Mouse (Mus musculus) spleen, adult 18-20 months (tissue): ENCODE measurements at regions not wholly inside any gene's neighbourhood (a gene's known extent, or its start where the extent isn't known, plus 50 kb on each side); places are given as distances from the start of the nearest gene placed in this dataset.
A peak's percentile ranks its signal among the peaks of the same experiment; 100 is the strongest.

Source experiments
- DNase-seq, 2 experiments: peaks; one replicate each; pipeline ENCODE4 v3.0.0; 2022; ENCODE audit warnings: mixed read lengths in 2 of 2

DNA sequence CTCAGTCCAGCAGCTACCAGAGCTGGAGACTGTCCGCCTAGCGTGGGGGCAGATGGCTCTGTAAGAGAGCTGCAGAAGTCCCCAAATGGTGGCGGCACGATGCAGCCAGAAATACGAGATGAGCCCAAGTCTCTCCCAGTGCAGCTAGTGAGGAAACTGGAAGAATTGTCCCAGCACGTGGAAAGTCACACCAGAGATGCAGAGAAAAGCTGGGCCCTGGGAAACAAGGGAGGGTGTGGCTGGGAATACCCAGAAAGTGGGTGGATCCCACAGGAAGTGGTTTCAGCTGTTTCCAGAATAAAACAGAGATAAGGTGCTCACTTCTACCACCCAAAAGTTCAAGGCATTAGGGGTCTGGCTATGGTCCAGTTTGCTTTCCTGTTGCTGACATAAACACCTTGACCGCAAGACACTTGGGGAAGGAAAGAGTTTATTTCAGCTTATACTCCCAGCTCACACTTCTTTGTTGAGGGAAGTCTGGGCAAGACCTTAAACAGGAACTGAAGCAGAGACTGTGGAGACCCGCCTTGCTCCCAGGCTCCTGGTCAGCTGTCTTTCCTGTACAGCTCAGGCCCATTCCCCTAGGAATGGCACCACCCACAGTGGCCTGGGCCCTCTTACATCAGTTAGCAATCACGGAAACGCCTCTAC lies 184.5 kb upstream of the Jmjd1c start:
- DNase-seq: no peak

GRCm38 (mm10) chr10:66912440-66912839 lies 183.5 kb upstream of the Jmjd1c start:
- DNase-seq: no peak

DNA sequence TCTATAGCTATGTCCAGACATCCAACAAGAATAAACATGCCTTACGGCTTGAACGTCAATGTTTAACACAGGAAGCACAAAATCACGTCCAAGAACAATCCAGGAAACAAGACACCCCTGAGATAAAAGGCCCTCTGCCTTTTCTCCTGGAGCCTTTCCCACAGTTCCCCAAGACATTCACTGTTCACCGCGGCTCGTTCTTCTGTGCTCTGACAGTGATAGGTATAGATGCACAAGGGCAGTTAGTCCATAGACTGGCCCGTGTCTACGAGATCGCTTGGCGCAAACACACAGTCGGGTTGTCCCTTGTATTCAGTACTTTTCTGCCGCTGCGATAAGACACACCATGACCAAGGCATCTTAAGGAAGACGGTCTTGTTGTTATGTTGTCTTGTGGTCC lies 182.7 kb upstream of the Jmjd1c start:
- DNase-seq: no peak

DNA sequence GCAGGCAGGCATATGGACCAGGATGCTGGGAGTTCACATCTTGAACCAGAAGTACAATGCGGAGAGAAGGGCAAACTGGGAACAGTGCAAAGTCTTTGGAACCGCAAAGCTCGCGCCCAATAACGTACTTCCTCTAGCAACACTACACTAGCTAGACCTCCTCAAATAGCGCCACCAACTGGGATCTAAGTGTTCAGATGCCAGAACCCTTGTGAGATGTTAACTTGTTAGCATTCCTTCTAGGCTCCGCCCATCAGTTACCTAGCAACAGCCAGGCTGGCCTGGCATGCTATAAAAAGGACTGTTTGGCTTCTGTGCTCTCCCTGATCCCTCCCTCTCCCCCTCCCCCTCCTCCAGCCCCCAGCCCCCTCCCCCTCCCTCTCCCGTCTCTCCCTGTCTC lies 182.3 kb upstream of the Jmjd1c start:
- DNase-seq: no peak

DNA sequence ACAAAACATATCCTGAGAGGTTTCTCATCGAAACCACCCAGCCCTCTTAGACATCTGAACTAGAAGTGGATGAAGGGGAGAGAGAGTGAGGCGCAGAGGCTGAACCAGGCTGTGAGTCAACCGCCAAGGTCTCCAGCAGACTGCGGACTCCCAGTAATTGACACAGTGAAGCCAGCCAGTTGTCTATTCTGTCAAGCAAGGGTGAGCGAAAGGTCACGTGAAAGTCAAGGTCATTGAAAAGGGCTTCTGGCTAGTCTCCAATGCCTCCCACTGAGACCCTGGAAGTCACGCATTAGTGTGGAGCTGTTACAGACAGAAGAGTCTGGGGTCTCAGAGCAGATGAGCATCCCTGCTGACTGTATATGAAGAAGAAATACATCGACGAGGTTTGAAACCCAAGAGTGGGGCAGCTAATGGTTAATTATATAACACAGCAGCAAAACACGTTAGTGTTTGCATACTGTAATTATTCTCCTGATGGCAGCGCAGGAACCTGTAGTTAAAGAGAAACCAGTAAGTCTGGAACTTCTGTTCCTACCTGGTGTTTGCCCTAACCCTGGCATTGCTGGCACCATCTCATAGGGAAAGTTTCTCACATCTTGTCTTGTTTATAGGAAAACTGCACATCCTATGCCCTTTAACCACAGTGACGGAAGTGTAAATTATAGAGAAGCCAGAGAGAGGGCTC lies 181.5 kb upstream of the Jmjd1c start:
- no peak for DNase-seq

DNA sequence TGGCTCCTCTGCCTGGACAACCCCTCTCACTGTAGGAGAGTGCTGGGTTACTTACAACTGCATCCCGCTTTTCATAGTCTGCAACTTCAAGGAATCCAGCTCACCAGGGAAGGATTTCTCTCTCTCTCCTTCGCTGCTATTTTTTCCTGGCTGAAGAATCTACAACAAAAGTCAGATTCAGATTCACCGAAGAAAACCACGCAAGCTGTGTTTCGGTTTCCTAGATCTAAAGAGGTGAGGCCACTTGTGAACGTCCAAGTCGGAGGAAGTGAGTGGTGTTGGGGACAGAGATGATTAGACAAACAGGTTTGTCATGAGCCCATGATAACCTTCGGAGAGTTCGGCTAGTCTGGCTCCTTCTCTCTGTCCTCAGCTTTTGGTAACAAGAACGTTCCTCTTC lies 180.1 kb upstream of the Jmjd1c start:
- DNase-seq: no peak

DNA sequence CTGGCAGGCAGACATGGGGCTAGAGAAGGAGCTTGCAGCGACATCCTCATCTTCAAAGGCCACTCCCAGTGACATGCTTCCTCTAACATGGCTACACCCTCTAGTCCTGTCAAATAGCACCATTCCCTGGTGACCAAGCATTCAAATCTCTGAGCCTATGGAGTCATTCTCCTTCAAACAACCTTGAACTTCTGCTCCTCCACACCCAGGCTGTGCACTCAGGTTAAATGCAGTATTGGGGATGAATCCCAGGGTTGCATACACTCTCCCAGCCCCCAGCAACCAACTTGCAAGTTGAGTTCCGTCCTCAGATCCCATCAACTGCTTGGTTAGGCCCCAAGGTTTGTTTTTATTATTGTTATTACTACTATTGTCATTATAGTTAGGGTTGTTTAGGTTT lies 178.2 kb upstream of the Jmjd1c start:
- no peak for DNase-seq

DNA sequence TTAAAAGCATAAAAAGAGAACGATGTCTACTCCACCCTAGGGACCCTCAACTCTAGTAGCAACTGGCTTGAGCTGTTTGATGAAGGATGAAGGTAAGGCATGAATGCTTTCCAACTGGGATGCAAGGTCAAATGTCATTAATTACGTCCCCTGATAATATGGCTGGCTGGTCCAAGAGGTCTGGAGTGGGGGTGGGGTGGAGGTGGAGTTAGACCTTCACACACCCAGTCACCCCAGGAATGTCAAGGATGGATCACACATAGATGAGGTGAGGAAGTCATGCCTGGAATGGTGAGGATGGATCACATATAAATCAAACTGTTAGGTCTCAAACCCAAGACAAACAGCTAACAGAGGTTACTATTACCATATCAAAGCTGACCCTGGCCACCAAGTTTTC lies 177.2 kb upstream of the Jmjd1c start:
- no peak for DNase-seq

- peak; percentile 32 to 47 for DNase-seq
These were observed 175.8 kb upstream of the Jmjd1c start for GRCm38 (mm10) chr10:66919953-66920760.

DNA sequence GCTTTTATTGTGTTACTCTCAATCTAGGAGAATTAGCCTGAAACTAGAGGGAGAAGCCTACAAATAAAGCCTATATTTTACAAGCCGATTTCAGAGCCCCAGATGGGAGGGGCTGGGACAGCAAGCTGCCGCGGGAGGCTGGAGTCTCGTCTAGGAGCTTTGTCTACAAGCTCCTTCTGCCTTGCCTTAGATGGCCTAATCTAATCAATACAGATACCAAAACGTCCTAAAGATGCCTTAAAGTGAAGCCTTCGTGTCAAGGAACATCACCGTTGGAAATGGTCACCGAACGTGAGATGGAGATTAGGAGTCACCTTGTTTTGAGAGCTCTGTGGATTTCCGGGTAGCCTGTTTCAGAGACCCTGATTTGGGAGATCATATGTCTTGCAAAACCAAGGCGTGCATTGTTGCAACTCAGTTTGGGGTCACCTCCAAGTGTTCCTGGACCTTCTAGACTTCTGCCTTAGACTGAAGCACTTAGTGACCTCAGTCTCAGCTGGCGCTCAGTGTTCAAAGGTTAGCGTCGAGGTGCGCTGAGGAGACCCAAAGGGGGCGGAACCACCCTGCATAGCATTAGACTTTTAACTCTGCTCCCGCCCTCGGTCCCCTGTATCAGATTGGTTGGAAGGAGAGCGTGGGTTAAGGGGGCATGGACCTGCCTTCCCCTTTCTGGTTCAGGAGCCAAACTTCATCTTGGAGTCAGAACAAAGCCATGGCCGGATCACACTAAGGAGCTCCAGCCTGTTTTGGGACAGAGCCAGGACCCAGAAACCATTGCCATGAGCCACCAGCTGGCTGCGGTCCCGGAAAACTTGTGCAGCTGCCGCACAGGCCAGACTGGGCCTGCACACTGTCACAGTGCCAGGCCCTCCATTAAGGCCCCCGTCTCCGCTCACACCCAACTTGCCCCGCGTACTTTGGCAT lies 174.9 kb upstream of the Jmjd1c start:
- DNase-seq: peak; percentile 29 to 40

- no peak for DNase-seq
These were observed 174.1 kb upstream of the Jmjd1c start for GRCm38 (mm10) chr10:66921776-66922175.

GRCm38 (mm10) chr10:66922314-66922713 lies 173.6 kb upstream of the Jmjd1c start:
- no peak for DNase-seq

- DNase-seq: no peak
These were observed 172.0 kb upstream of the Jmjd1c start for GRCm38 (mm10) chr10:66923947-66924346.

DNA sequence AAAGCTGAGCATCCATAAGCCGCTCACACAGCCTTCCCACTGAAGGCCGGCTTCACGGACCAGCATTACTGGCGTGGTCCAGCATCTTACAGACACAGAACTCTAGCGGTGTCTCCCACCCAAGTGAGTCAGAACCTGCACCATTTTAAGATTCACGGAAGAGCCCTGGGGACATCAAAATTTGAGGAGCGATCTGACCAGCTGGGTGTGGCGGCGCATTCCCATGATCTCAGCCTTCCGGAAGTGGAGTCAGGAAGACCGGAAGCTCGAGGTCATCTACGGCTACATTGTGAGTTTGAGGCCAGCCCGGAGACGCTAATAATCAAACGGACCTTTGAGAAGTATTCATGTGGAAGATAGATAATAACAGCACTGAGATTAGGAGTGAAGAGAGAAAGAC lies 171.5 kb upstream of the Jmjd1c start:
- no peak for DNase-seq

- DNase-seq: no peak
These were observed 170.3 kb upstream of the Jmjd1c start for GRCm38 (mm10) chr10:66925553-66926127.

GRCm38 (mm10) chr10:66927651-66928050 lies 168.3 kb upstream of the Jmjd1c start:
- no peak for DNase-seq

DNA sequence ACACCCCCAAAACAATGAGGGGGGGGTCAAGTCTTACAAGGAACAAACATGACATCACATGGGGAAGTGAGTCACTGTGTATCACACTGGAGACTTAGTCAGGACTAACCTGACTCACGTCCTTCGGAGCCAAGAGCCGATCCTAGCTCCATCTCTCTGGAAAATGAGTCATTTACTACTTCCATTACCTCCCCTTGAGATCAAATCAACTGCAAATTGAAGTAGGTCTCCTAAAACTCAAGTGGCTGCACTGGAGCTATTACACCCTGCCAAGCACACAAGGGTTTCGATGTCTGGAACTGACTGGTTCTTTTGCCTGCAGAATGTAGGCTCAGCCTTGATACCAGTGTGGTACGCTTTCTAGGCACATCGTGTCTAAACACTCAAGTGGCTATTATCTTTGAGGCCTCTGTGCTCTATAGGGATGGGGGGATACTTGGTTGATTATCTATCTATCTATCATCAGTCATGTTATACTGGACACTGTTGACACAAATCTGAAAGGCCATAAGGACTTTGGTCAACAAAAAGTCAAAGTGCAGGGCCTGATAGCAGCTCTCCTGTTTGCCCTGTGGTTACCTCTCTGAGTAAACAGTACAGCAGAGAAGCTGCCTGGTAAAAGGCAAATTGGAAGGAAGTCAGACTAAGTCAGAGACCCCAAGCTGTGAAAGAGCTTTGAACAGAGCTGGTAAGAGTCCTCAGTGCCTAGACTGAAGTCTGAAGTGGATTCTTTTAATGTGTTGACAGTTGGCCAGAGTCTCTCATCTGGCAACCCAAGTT lies 167.5 kb upstream of the Jmjd1c start:
- DNase-seq: no peak

DNA sequence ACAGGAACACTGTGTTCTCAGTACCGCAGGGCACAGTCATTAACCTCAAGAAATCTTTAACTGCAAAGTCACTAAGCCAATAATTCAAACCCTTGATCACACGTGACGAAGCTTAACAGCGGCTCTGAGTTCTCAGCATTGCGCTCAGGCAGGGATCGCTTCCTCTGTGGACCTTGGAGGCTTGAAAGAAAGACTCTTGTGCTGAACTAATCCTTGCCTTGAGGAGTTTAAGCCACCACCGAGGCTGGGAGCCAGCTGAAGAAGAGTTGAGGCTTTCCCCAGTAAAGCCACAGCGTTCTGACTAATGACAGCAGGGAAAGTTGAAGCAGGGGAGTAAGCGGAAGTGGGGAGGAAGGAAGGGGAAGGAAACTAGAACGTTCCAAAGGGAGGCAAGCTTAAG lies 165.4 kb upstream of the Jmjd1c start:
- DNase-seq: peak in 1 of 2 experiments; percentile 29

GRCm38 (mm10) chr10:66931505-66931904 lies 164.4 kb upstream of the Jmjd1c start:
- DNase-seq: peak in 1 of 2 experiments; percentile 20

GRCm38 (mm10) chr10:66932544-66932943 lies 163.4 kb upstream of the Jmjd1c start:
- DNase-seq: peak in 1 of 2 experiments; percentile 42

DNA sequence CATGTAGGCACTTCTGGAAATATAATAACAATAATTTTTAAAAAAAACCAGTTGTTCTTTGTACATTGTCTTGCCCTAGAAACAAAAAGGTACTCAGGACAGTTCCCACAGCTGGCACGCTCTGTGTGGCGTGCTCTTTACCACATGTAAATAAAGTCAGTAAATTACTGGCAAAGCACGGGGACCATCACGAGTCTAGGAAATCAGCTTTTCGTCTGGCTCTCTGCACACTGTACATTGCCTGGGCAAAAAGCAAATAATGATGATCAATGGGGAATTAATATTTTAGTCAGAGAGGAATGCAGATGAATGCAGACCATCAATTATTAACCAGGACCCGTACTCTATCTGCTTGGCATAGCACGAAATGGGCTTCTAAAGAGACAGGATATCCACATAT lies 162.2 kb upstream of the Jmjd1c start:
- DNase-seq: no peak

- no peak for DNase-seq
These were observed 160.2 kb upstream of the Jmjd1c start for GRCm38 (mm10) chr10:66935731-66936130.
